Mouse (Mus musculus) cerebral cortex, adult 2 months (tissue): ENCODE results near the gene Vmn2r60.

Experiments used
- WGBS: fragments of 180-500 bp; shearing (Covaris S2); methylation state at CpG from one replicate; pipeline ENCODE4 v1.1.7; 2018; 5-methylcytosine and 5-hydroxymethylcytosine counted together

Vmn2r60 gene

GRCm38 (mm10) chr7:42107470-42107869, at the start of gene Vmn2r60:
TSS of gene Vmn2r60 (plus strand) at chr7:42107770.
- 78% methylated on average over 2 of the region's 2 CpGs for WGBS

GRCm38 (mm10) chr7:42058923-42059322, 48.6 kb upstream of the Vmn2r60 start, which contains the start of gene Vmn2r59:
TSS of gene Vmn2r59 (minus strand) at chr7:42059023.

DNA sequence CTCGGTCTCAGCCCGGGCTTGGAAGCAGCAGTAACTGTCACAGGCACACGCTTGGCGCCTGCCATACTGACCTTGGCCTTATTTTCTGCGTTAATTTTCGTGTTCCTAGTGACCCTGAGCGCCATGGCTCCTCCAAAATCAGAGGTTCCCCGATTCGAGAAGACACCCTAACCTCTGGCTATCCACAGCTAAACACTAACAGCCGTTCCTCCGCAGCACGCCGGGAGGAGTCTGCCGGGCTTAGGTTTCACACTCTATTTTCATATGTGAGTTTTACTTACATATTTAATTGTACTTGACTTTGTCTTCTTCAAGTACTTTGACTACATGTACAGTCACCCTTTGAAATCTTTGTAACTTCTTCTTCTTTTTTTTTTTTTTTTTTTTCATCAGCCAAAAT, 509 bp upstream of the Vmn2r60 start:
- 74% methylated on average over 14 of the region's 14 CpGs for WGBS
